Mouse (Mus musculus) Patski (cell line): ENCODE measurements around the gene Cypt15. TPM values are rescaled to one million over a fixed set of nuclear protein-coding genes. Genes with fewer than 3 reads are reported as not detected.
"Not testable (repeated sequence)": the region's sequence is repeated elsewhere in the genome, so short reads cannot be mapped to it uniquely, and the experiment has no call there.

Experiments used
- ATAC-seq: fragments of 100-300 bp; one replicate; pipeline ENCODE4 v1.8.0; 2021
- CTCF ChIA-PET: fragments of 350-600 bp; sonication (Branson Sonifier 250); formaldehyde crosslinking; loops from one replicate; lab custom pipeline; 2022; ENCODE audit warnings: inconsistent platforms; lab: Charles Lee
- POLR2A ChIA-PET: fragments of 350-600 bp; sonication (Branson Sonifier 250); formaldehyde crosslinking; loops from one replicate; lab custom pipeline; 2022; ENCODE audit warnings: antibody characterized with exemption, inconsistent platforms; lab: Charles Lee
- DNase-seq: peaks from one replicate; pipeline ENCODE4 v3.0.0-alpha.2; 2011; ENCODE audit warnings: low read depth, low spot score
- H3K27me3 ChIP-seq: fragments of 371-371 bp; one replicate; pipeline ENCODE4 v1.5.1; 2021
- CTCF ChIP-seq: fragments of 100-300 bp; IDR thresholded peaks from one replicate; pipeline ENCODE4 v1.5.1; 2021
- in situ Hi-C: fragments of 300-500 bp; cut with MboI; formaldehyde crosslinking; loops from 3 replicates; pipeline ENCODE4 v1.11.1; 2018; ENCODE audit warnings: low pct_unique_long_range_greater_than_20kb, mixed read lengths
- polyA plus RNA-seq: library from polyadenylated mRNA; unstranded; gene quantifications from one replicate; pipeline ENCODE4 v1.2.3, GENCODE M21; 2021

The Cypt15 gene
- polyA plus RNA-seq: not detected

- in situ Hi-C loops: not testable (repeated sequence)
Measured at GRCm38 (mm10) chrX:39345967-39346366, at the start of gene Cypt15. TSS of gene Cypt15 (plus strand) at chrX:39346267.

GRCm38 (mm10) chrX:39370932-39371331 lies 24.9 kb downstream of the Cypt15 start:
- in situ Hi-C loops: loop anchor here (10.0 kb wide), 1 partner anchor 464 kb away; no protein-coding TSS in a partner anchor
- H3K27me3 ChIP-seq: no peaks in the 10 kb centered on the region
- ChIA-PET CTCF (no interaction called here), POLR2A (no interaction called here)
- ATAC-seq: no peak
- TF ChIP-seq CTCF: no peak
- DNase-seq: no peak

More at GRCm38 (mm10) chrX:39345967-39346366, at the start of gene Cypt15:
- H3K27me3 ChIP-seq, POLR2A ChIA-PET, ATAC-seq, DNase-seq: not testable (repeated sequence)
- CTCF ChIA-PET: interaction anchor here (0.7 kb wide), 1 partner anchor 1413 kb away, joined by 4 read pairs; no protein-coding TSS in a partner anchor

GRCm38 (mm10) chrX:39378830-39379229 lies 32.8 kb downstream of the Cypt15 start:
- in situ Hi-C loops: loop anchor here (10.0 kb wide), 1 partner anchor 456 kb away; no protein-coding TSS in a partner anchor

GRCm38 (mm10) chrX:39383806-39384205 lies 37.7 kb downstream of the Cypt15 start:
- H3K27me3 ChIP-seq: peaks cover 53% of the 10 kb centered on the region
- POLR2A ChIA-PET: no interaction called here
- in situ Hi-C loops: no loop called here
- TF ChIP-seq CTCF: no peak
- CTCF ChIA-PET: no interaction called here
- ATAC-seq (no peak), DNase-seq (no peak)

More at GRCm38 (mm10) chrX:39378830-39379229, 32.8 kb downstream of the Cypt15 start:
- no peak for TF ChIP-seq CTCF
- no peak for ATAC-seq
- no peak for DNase-seq
- POLR2A ChIA-PET: no interaction called here
- H3K27me3 ChIP-seq: peaks cover 32% of the 10 kb centered on the region
- CTCF ChIA-PET: no interaction called here
